Mouse (Mus musculus) testis, adult 2 months (tissue): ENCODE results near the gene Gm21969. TPM values are rescaled to one million over a fixed set of nuclear protein-coding genes. Genes with fewer than 3 reads are reported as not detected.
A peak's percentile ranks its signal among the peaks of the same experiment; 100 is the strongest.

Experiments used
- H3K27ac ChIP-seq: fragments of 200-500 bp; 2 replicates; pipeline ENCODE4 v1.5.1; 2012; ENCODE audit warnings: low read depth, low read length; ENCODE audit not compliant: control insufficient read depth, insufficient read depth
- H3K27me3 ChIP-seq: fragments of 200-500 bp; 2 replicates; pipeline ENCODE4 v1.6.1; 2012; ENCODE audit warnings: mild to moderate bottlenecking, low read length, moderate library complexity; ENCODE audit not compliant: control insufficient read depth, insufficient read depth
- H3K36me3 ChIP-seq: fragments of 200-500 bp; 2 replicates; pipeline ENCODE4 v1.6.1; 2012; ENCODE audit warnings: mild to moderate bottlenecking, low read length; ENCODE audit not compliant: control insufficient read depth, insufficient read depth
- H3K4me1 ChIP-seq: fragments of 200-500 bp; 2 replicates; pipeline ENCODE4 v1.6.1; 2012; ENCODE audit warnings: low read length; ENCODE audit not compliant: control insufficient read depth, insufficient read depth
- H3K4me3 ChIP-seq: fragments of 200-500 bp; 2 replicates; pipeline ENCODE4 v1.5.1; 2012; ENCODE audit warnings: low read depth, mild to moderate bottlenecking, low read length, moderate library complexity, mixed read lengths; ENCODE audit not compliant: control insufficient read depth
- CTCF ChIP-seq: fragments of 200-500 bp; IDR thresholded peaks from 2 replicates; pipeline ENCODE4 v1.5.1; 2012; ENCODE audit warnings: low read depth, mild to moderate bottlenecking, inconsistent platforms, low read length, moderate library complexity; ENCODE audit not compliant: control insufficient read depth, insufficient read depth, insufficient replicate concordance
- POLR2A ChIP-seq: fragments of 200-500 bp; IDR thresholded peaks from 2 replicates; pipeline ENCODE4 v1.6.1; 2012; ENCODE audit warnings: low read depth, mild to moderate bottlenecking, inconsistent platforms, low read length, moderate library complexity; ENCODE audit not compliant: control insufficient read depth
- polyA plus RNA-seq: library from polyadenylated mRNA; depleted of rRNA; stranded (reverse); fragments of >200 nt; gene quantifications from 2 replicates; pipeline ENCODE4 v1.2.3, GENCODE M21; 2012

The Gm21969 gene
- polyA plus RNA-seq, 1 experiment: not detected

GRCm38 (mm10) chr4:139622373-139623282 is 19.6 kb downstream of the Gm21969 start, which contains the start of gene Aldh4a1:
Gene Aldh4a1, plus strand, starts transcription at chr4:139622866.
- Histone ChIP-seq H3K27me3 (no peaks in the 10 kb centered on the region), H3K27ac (peak within 1 kb of the TSS; percentile 85), H3K36me3 (no peaks in the 10 kb centered on the region), H3K4me3 (peak within 1 kb of the TSS; percentile 83), H3K4me1 (peaks cover 8% of the 10 kb centered on the region)
- TF ChIP-seq CTCF (no peak), POLR2A (peak; percentile 79; the same call in 1 of the 2 replicates)

DNA sequence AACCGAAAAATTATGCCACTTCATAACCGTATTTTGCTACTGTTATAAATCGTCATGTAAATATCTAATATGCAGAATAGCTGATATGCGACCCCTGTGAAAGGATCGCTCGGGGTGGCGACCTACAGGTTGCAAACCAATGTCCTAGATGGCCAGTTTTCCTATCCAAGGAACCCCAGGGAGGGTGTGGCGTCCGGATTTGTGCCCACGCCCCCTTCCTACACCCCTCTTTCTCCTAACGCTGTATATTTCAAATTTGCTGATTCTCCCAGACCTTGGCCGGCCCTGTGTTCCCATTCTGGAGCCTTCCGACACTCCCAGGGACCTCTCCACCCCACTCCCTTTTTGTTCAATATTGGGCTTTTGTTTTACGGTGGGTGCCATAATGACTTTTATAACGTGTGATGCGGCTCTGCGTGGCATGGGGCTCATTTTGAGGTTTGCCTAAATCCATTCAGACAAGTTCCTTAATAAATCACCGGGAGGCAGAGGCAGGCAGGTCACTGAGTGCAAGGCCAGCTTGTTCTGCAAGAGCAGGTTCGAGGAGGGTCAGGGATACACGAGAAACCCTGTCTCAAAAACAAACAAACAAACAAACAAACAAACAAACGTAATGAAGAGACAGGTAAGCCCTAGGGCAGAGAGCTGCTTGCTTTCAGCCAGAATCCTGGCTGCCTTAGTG is 20.6 kb downstream of the Gm21969 start:
- Histone ChIP-seq H3K4me1 (peaks cover 8% of the 10 kb centered on the region), H3K4me3 (peak overlapping the region; percentile 83), H3K36me3 (no peaks in the 10 kb centered on the region), H3K27ac (no peak overlapping the region), H3K27me3 (no peaks in the 10 kb centered on the region)
- no peak for TF ChIP-seq POLR2A
- no peak for TF ChIP-seq CTCF

DNA sequence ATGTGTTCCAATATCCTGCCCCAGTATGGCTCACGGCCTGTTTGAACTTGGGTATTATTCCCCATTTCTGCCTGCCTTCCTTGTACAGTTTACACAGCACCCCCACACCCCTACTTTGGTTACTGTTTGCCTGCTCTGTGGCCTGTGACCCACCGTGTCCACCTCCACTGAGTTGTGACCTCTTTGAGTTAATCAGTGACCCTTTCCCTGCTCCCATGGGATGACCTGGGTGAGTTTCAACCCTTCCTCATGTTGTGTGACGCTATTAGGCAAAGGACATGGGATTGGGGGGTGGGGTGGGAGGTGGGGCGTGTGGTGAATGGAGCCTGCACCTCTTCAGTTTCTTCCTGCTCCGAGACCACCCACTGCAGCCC is 21.1 kb downstream of the Gm21969 start:
- TF ChIP-seq CTCF (no peak), POLR2A (no peak)
- peaks cover 8% of the 10 kb centered on the region for H3K4me1 ChIP-seq
- no peak overlapping the region for H3K27ac ChIP-seq
- H3K4me3 ChIP-seq: no peak overlapping the region
- H3K27me3 ChIP-seq: no peaks in the 10 kb centered on the region
- H3K36me3 ChIP-seq: no peaks in the 10 kb centered on the region

- H3K27me3 ChIP-seq: no peaks in the 10 kb centered on the region
- H3K4me3 ChIP-seq: no peak overlapping the region
- H3K27ac ChIP-seq: no peak overlapping the region
- peaks cover 8% of the 10 kb centered on the region for H3K4me1 ChIP-seq
- no peaks in the 10 kb centered on the region for H3K36me3 ChIP-seq
- TF ChIP-seq CTCF (no peak), POLR2A (no peak)
Measured at GRCm38 (mm10) chr4:139624706-139625105, 21.7 kb downstream of the Gm21969 start.

DNA sequence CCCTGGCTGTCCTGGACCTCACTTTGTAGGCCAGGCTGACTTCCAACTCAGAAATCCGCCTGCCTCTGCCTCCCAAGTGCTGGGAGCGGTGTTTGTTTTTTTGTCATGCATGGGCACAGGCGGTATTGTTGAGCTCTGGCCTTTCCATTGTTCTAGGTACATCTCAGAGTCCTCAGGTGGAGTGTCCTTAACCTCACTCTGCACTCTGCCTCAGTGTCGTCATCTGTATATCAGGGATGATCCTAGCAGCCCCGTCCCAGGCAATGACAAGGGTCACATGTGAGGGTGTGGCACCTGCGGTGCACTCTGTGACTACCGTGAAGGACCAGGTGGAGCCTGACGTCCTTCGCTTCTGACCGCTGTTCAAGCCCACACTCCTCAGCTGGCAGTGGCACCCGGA is 24.4 kb downstream of the Gm21969 start:
- Histone ChIP-seq H3K36me3 (no peaks in the 10 kb centered on the region), H3K4me3 (no peak overlapping the region), H3K27me3 (no peaks in the 10 kb centered on the region), H3K27ac (no peak overlapping the region), H3K4me1 (peaks cover 15% of the 10 kb centered on the region)
- TF ChIP-seq CTCF (no peak), POLR2A (no peak)

- Histone ChIP-seq H3K27me3 (no peaks in the 10 kb centered on the region), H3K36me3 (no peaks in the 10 kb centered on the region), H3K4me3 (no peak overlapping the region), H3K27ac (no peak overlapping the region), H3K4me1 (peaks cover 8% of the 10 kb centered on the region)
- TF ChIP-seq POLR2A (no peak), CTCF (no peak)
Measured at GRCm38 (mm10) chr4:139630171-139630570, 27.2 kb downstream of the Gm21969 start.

DNA sequence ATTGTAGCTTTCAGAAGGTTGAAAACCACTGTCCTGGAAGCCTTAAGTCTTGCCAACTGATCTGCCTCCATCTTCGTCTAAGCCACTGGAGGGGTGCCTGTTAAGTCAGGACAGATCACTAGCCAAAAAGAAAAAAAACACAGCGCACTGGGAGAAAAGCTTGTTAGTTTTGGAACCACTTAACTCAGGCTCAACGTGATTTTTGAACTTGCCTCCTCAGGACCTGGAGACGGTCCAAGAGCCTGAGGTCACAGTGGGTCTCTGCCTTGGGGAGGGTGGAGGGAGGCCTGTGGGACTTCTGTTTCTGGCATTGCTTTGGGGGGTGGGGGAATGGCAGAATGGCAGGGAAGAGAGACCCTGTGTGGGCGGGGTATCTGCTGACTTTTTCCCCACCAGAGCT is 28.2 kb downstream of the Gm21969 start:
- H3K4me3 ChIP-seq: no peak overlapping the region
- no peaks in the 10 kb centered on the region for H3K27me3 ChIP-seq
- TF ChIP-seq POLR2A (no peak), CTCF (no peak)
- H3K27ac ChIP-seq: no peak overlapping the region
- H3K36me3 ChIP-seq: no peaks in the 10 kb centered on the region
- H3K4me1 ChIP-seq: peaks cover 8% of the 10 kb centered on the region
